Mouse (Mus musculus) embryonic facial prominence, embryonic 14.5 days (tissue): ENCODE measurements around the gene Zfp598. TPM values are rescaled to one million over a fixed set of nuclear protein-coding genes. Genes with fewer than 3 reads are reported as not detected.
A peak's percentile ranks its signal among the peaks of the same experiment; 100 is the strongest.

Experiments used
- ATAC-seq: fragments of 200-750 bp; cut with Nextera tagmentation; 2 replicates; pipeline ENCODE4 v1.8.0; 2017; ENCODE audit warnings: low read depth, moderate number of reproducible peaks, moderate TSS enrichment
- DNase-seq: peaks from one replicate; pipeline ENCODE4 v3.0.0-alpha.2; 2015; ENCODE audit warnings: low spot score
- H3K27ac ChIP-seq: fragments of 300-500 bp; sonication (generic); replicated peaks from 2 replicates; pipeline ENCODE4 v1.5.1; 2014; ENCODE audit warnings: low read depth, mild to moderate bottlenecking, low read length, moderate library complexity
- H3K27me3 ChIP-seq: fragments of 300-500 bp; sonication (generic); replicated peaks from 2 replicates; pipeline ENCODE4 v1.6.1; 2014; ENCODE audit warnings: low read length; ENCODE audit not compliant: control insufficient read depth, insufficient read depth
- H3K36me3 ChIP-seq: fragments of 300-500 bp; sonication (generic); 2 replicates; pipeline ENCODE4 v1.6.1; 2014; ENCODE audit warnings: low read length, mixed read lengths; ENCODE audit not compliant: control insufficient read depth, insufficient read depth
- H3K4me1 ChIP-seq: fragments of 300-500 bp; sonication (generic); 2 replicates; pipeline ENCODE4 v1.6.1; 2014; ENCODE audit warnings: antibody characterized with exemption, low read length; ENCODE audit not compliant: control insufficient read depth, insufficient read depth
- H3K4me2 ChIP-seq: fragments of 300-500 bp; sonication (generic); 2 replicates; pipeline ENCODE4 v1.6.1; 2014; ENCODE audit warnings: low read depth, mild to moderate bottlenecking, low read length, moderate library complexity, mixed read lengths
- H3K4me3 ChIP-seq: fragments of 300-500 bp; sonication (generic); 2 replicates; pipeline ENCODE4 v1.5.1; 2014; ENCODE audit warnings: low read depth, mild to moderate bottlenecking, low read length
- H3K9ac ChIP-seq: fragments of 300-500 bp; sonication (generic); 2 replicates; pipeline ENCODE4 v1.6.1; 2014; ENCODE audit warnings: low read depth, mild to moderate bottlenecking, low read length, moderate library complexity, mixed read lengths
- H3K9me3 ChIP-seq: fragments of 300-500 bp; sonication (generic); 2 replicates; pipeline ENCODE4 v1.6.1; 2016; ENCODE audit warnings: low read length; ENCODE audit not compliant: control insufficient read depth
- WGBS: fragments of 180-500 bp; shearing (Covaris S2); extraction: QIAGEN DNeasy Blood & Tissue Kit; methylation state at CpG from one replicate; pipeline ENCODE4 v1.1.7; 2014; 5-methylcytosine and 5-hydroxymethylcytosine counted together
- polyA plus RNA-seq: library from polyadenylated mRNA; unstranded; fragments of >200 nt; fragmentation: Nextera tagmentation; extraction: Ambion mirVana; gene quantifications from 2 replicates; pipeline ENCODE4 v1.2.1, GENCODE M21; 2014

The Zfp598 gene
- polyA plus RNA-seq, 1 experiment from 2014 or later = 25.2 TPM

DNA sequence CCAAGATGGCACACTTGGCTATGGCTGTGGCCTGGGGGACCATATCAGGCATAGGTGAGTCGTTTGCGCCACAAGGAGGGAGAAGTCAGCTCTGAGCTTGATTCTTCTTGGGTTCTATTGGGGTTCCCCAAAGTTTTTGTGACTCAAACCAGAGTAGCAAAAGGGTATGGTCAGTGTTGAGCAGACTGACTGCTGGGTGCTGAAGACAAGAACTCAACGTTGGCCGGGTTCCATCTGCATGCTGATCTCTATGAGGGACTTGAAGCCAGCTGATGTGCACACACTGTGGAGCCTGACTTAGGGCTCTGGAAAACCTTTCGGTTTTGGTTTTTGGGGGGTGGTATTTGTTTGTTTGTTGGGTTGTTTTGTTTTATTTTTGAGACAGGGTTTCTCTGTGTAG lies 33.8 kb upstream of the Zfp598 start:
- no peak overlapping the region for H3K4me2 ChIP-seq
- peaks cover 17% of the 10 kb centered on the region for H3K36me3 ChIP-seq
- no peaks in the 10 kb centered on the region for H3K27me3 ChIP-seq
- no peak for ATAC-seq
- H3K4me1 ChIP-seq = peaks cover 31% of the 10 kb centered on the region
- no peak for DNase-seq
- H3K27ac ChIP-seq = no peak overlapping the region
- WGBS = 94% methylated on average over 5 of the region's 5 CpGs
- no peaks in the 10 kb centered on the region for H3K9me3 ChIP-seq
- H3K4me3 ChIP-seq = no peak overlapping the region
- no peak overlapping the region for H3K9ac ChIP-seq

DNA sequence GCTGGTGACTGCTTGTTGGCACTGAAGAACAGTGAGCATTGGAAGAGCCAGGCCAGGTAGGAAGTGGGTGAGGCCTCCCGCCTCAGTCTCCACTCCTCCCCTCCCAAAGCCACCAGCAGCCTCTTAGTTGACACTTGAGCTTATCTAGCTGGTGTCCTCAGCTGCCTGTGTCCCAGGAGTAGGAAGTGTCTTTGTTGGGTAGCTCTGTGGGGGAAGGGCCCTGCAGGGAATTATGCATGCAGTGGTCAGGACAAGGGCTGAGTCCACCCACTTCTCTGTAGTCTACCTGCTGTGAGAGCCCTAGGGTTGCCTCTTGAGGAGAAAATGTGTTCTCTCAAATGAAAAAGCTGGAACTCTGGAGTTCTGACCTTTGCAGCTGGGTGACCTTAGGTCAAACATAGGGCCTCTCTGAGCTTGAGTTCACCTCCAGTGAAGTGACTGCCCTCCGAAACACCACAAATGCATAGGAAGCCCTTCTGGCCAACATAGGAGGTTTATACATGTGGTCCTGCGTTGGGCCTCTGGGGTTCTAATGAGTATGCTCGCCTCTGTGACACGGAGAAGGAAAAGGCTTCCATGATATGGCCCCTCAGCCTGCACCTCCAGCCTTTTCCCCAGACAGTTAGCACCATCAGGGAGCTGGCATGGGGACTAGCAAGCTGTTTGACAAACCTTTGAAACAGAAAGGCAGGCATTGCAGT lies 32.6 kb upstream of the Zfp598 start:
- DNase-seq (no peak), ATAC-seq (no peak)
- H3K27ac ChIP-seq = no peak overlapping the region
- 75% methylated on average over 5 of the region's 5 CpGs for WGBS
- H3K9me3 ChIP-seq = no peaks in the 10 kb centered on the region
- no peaks in the 10 kb centered on the region for H3K27me3 ChIP-seq
- H3K9ac ChIP-seq = no peak overlapping the region
- H3K4me2 ChIP-seq = no peak overlapping the region
- peaks cover 20% of the 10 kb centered on the region for H3K36me3 ChIP-seq
- H3K4me3 ChIP-seq = no peak overlapping the region
- H3K4me1 ChIP-seq = peaks cover 27% of the 10 kb centered on the region

DNA sequence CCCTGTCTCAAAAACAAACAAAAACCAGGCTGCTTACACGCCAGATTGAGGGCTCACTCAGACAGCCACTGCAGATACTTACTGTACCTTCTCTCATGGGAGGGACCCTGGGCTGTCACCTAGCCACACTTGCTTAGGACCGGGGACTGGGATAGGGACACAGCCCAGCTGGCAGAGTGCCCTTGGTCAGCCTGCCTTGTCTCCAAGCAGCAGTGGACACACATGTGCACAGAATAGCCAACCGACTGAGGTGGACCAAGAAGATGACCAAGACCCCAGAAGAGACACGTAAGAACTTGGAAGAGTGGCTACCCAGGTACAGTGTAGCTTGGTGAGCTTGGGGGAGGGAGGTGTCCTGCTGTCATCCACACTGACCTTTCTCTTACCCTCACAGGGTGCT lies 31.3 kb upstream of the Zfp598 start:
- H3K27ac ChIP-seq = peak overlapping the region; percentile 93
- 88% methylated on average over 4 of the region's 4 CpGs for WGBS
- H3K9me3 ChIP-seq = no peaks in the 10 kb centered on the region
- no peaks in the 10 kb centered on the region for H3K27me3 ChIP-seq
- peaks cover 23% of the 10 kb centered on the region for H3K4me1 ChIP-seq
- no peak overlapping the region for H3K4me3 ChIP-seq
- ATAC-seq (no peak), DNase-seq (no peak)
- H3K4me2 ChIP-seq = no peak overlapping the region
- peaks cover 22% of the 10 kb centered on the region for H3K36me3 ChIP-seq
- peak overlapping the region; percentile 35; the same call in 1 of the 2 replicates for H3K9ac ChIP-seq

DNA sequence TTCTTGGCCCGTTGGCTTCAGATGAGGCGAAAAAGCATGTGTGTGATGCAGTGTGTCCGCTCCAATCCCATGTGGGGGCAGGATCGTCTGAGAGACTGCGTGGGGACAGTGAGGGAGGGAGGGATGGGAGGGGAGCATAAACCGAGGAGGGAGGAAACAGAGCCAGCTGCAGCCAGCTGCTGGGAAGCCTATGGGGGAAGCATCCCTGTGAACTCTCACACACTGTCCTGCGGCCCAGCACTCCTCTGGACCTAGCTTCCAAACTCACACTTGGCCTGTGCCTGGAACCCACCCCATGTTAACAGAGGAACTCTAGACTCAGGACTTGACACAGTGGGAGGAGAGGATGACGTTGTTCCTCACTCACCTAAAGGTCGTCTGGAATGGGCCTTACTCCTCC lies 30.6 kb upstream of the Zfp598 start:
- DNase-seq = peak; percentile 69
- H3K9ac ChIP-seq = peak overlapping the region; percentile 35; the same call in 1 of the 2 replicates

DNA sequence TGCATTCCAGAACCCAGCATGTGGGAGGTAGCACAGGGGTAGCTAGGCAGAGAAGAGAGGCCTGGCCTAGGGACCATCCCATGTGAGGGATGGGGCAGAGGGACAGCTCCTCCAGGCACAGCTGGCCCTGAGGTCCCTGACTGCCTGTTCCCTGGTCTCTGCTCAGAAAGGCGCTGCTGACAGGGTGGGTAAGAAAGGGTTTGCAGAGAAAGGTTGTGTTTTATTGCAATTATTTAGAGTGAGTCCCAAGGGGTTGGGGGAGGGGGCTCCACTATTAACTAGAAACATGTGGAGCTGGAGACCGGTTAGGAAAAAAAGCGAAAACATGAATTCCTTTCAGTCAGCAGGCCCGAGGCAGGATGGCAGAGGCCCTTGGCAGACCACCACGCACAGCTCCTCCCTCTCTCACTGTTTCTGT lies 29.9 kb upstream of the Zfp598 start:
- H3K4me2 ChIP-seq = peak overlapping the region; percentile 19

More for the DNA sequence above, 30.6 kb upstream of the Zfp598 start:
- Histone ChIP-seq H3K27me3 (no peaks in the 10 kb centered on the region), H3K4me2 (no peak overlapping the region; the same call in 1 of the 2 replicates), H3K27ac (peak overlapping the region; percentile 93), H3K36me3 (peaks cover 22% of the 10 kb centered on the region), H3K9me3 (no peaks in the 10 kb centered on the region), H3K4me3 (no peak overlapping the region), H3K4me1 (peaks cover 19% of the 10 kb centered on the region)
- ATAC-seq = peak; percentile 46
- WGBS = 40% methylated on average over 9 of the region's 9 CpGs

DNA sequence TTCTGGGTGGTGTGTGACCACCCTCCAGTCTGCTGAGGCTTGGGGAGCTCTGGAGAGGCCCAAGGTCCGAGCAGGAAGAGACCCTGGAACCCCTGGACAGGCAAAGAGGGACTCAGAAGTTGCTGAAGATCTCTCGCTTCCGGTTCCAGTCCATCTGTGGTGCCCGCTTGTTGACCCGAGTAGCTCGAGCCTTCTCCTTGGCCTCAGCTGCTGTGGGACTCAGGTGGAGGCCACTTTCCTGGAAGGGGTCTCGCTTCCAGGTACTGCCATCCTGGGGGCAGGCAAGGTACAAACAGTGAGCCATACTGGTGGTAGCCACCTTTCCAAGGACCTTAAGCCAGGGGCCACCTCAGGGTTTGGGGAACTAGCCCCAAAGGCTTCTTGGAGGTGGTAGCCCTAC lies 29.4 kb upstream of the Zfp598 start:
- peaks cover 29% of the 10 kb centered on the region for H3K4me1 ChIP-seq
- H3K36me3 ChIP-seq = peaks cover 22% of the 10 kb centered on the region
- H3K9me3 ChIP-seq = no peaks in the 10 kb centered on the region
- peak overlapping the region; percentile 35; the same call in 1 of the 2 replicates for H3K9ac ChIP-seq
- 89% methylated on average over 7 of the region's 7 CpGs for WGBS
- no peak for DNase-seq
- H3K4me3 ChIP-seq = no peak overlapping the region
- H3K4me2 ChIP-seq = peak overlapping the region; percentile 19; the same call in 1 of the 2 replicates
- H3K27ac ChIP-seq = peak overlapping the region; percentile 93
- H3K27me3 ChIP-seq = no peaks in the 10 kb centered on the region
- ATAC-seq = no peak

More for the DNA sequence above, 29.9 kb upstream of the Zfp598 start:
- Histone ChIP-seq H3K9me3 (no peaks in the 10 kb centered on the region), H3K27me3 (no peaks in the 10 kb centered on the region), H3K4me3 (no peak overlapping the region), H3K9ac (peak overlapping the region; percentile 35; the same call in 1 of the 2 replicates), H3K27ac (peak overlapping the region; percentile 93), H3K36me3 (peaks cover 22% of the 10 kb centered on the region), H3K4me1 (peaks cover 23% of the 10 kb centered on the region)
- DNase-seq = peak; percentile 88
- peak; percentile 47 for ATAC-seq
- 12% methylated on average over 5 of the region's 5 CpGs for WGBS

DNA sequence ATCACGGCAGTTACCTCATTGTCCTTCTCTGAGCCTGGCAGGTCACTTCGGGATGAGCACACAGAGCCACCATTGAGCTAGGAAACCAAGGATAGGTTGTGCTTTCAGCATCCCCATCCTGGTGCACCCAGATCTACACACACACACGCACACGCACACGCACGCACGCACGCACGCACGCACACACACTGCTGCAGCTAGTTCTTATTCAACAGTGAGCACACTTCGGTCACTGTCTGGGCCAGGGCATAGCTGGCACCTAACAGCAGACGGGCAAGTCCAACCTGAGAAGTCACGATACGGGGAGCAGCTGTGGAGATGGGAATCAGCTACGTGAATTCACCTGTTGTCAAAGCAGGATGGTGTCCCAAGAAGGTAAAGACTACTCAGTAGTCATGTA lies 28.9 kb upstream of the Zfp598 start:
- DNase-seq (no peak), ATAC-seq (no peak)
- H3K36me3 ChIP-seq = peaks cover 22% of the 10 kb centered on the region
- H3K9me3 ChIP-seq = no peaks in the 10 kb centered on the region
- H3K27me3 ChIP-seq = no peaks in the 10 kb centered on the region
- no peak overlapping the region for H3K4me3 ChIP-seq
- peaks cover 33% of the 10 kb centered on the region for H3K4me1 ChIP-seq
- 95% methylated on average over 15 of the region's 15 CpGs for WGBS
- H3K9ac ChIP-seq = no peak overlapping the region
- H3K4me2 ChIP-seq = no peak overlapping the region
- peak overlapping the region; percentile 93 for H3K27ac ChIP-seq

DNA sequence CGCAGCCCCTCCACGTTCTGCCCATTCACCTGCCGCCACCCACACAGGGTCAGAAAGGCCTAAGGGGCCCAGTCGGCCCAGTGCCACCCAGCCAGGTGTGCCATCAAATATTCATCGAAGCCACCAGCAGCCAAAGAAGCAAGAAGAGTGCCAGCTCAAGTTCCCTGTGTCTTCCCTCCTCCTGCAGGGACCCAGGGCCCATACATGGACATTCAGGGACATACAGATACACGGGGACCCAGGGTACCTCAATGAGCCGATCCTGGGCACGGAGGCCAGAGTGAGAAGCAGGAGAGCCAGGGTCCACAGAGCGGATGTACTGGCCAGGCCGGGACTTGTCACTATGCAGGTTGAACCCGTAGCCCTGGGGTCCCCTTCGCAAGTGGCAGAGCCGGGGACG lies 27.5 kb upstream of the Zfp598 start:
- WGBS = 93% methylated on average over 14 of the region's 14 CpGs
- no peak overlapping the region for H3K4me2 ChIP-seq
- no peak for DNase-seq
- H3K9me3 ChIP-seq = no peaks in the 10 kb centered on the region
- no peak overlapping the region for H3K27ac ChIP-seq
- H3K4me1 ChIP-seq = peaks cover 33% of the 10 kb centered on the region
- H3K9ac ChIP-seq = no peak overlapping the region
- H3K27me3 ChIP-seq = no peaks in the 10 kb centered on the region
- H3K36me3 ChIP-seq = peaks cover 24% of the 10 kb centered on the region
- no peak overlapping the region for H3K4me3 ChIP-seq
- no peak for ATAC-seq
